Mouse (Mus musculus): ENCODE results near the gene Mtx1. TPM values are rescaled to one million over a fixed set of nuclear protein-coding genes. Genes with fewer than 3 reads are reported as not detected.

Mtx1 gene
- 100 to 1,000 TPM; 144 to 228 TPM for total RNA-seq (2023)

DNA sequence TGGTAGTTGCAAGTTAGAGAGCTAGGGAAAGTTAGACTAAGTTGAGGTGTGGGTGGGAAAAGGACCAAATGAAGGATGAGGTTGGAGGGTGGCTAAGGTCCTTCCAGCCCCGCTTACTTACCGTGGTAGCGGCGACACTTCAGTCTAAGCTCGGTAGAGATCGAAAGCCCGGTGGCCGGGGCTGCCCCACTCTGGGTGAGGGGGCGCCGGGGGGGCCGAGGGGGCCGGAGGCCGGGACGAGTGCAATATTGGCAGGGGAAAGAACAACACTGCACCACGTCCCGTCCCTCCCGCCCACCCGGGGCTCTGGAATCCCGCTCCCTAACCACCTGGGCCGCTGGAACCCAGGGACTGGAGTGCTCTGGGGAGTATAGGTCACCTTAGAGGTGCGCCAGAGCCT is at the start of gene Mtx1:
Gene Mtx1, minus strand, starts transcription at position 189 of the 400 bp plus-strand sequence.

GRCm38 (mm10) chr3:89270051-89270755 is 43.3 kb upstream of the Mtx1 start, which contains the start of gene Slc50a1:
Gene Slc50a1 (minus strand): TSS chr3:89270570.

GRCm38 (mm10) chr3:89259076-89259475 is 32.2 kb upstream of the Mtx1 start, which contains the start of gene Dpm3:
Gene Dpm3 (plus strand): TSS chr3:89259358.

DNA sequence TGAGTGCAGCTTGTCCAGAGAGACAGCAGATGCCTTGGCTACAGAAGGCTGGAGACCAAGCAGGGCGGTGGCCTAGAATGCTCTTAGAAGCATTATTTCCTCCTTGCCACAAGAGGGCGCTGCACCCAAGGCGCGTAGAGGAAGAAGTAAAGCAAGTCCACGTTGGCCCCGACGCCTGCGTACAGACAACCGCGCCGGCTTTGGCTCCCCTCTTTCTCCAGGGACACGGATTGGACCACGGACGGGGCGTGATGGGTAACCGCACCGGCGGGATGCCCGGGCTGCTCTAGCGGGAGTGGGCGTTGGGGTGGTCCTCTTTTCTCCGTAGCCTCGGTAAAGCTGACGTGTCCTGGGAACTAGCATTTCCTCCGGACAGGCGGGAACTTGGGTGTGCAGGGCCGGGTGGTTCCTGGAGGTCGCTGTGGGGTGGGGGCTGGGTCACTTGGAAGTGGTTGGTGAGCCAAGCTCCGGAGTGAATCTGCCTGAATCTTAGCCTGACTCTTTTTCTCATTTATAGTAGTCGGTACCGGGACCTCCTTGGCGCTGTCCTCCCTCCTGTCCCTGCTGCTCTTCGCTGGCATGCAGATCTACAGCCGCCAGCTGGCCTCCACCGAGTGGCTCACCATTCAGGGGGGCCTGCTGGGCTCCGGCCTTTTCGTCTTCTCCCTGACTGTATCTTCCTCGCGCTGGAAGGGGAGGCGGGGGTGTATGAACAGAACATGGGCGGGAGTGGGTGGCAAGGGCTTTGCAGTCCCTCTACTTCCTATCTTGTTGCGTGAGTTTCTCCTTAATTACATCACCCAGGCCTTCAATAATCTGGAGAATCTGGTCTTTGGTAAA is 19.6 kb upstream of the Mtx1 start, which contains the start of gene Trim46:
Gene Trim46, minus strand, starts transcription at position 49 of the 840 bp plus-strand sequence.

GRCm38 (mm10) chr3:89245688-89246171 is 18.8 kb upstream of the Mtx1 start, which contains the start of gene Krtcap2:
Gene Krtcap2 (plus strand): TSS chr3:89245966.

DNA sequence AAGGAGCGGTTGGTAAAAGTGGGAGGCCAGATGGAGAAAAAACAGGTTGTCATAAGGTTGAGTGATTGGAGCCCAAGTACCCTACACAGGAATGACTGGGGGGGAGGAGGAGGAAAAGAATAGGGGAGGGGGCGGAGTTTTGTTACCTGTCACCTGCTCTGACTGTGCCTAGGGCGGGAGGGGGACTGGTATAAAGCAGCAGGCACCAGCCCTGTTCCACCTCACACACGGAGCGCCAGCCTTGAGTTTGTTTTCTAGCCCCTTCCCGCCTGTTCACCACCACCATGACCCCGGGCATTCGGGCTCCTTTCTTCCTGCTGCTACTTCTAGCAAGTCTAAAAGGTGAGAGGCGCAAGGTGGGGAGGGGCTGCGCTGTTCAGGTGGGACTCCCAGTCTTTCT is 1.9 kb upstream of the Mtx1 start, which contains the start of gene Muc1:
Gene Muc1, plus strand, starts transcription at position 222 of the 400 bp plus-strand sequence.

GRCm38 (mm10) chr3:89214681-89215411 is 12.0 kb downstream of the Mtx1 start, which contains the start of gene Thbs3:
Gene Thbs3 (plus strand): TSS chr3:89215180.

DNA sequence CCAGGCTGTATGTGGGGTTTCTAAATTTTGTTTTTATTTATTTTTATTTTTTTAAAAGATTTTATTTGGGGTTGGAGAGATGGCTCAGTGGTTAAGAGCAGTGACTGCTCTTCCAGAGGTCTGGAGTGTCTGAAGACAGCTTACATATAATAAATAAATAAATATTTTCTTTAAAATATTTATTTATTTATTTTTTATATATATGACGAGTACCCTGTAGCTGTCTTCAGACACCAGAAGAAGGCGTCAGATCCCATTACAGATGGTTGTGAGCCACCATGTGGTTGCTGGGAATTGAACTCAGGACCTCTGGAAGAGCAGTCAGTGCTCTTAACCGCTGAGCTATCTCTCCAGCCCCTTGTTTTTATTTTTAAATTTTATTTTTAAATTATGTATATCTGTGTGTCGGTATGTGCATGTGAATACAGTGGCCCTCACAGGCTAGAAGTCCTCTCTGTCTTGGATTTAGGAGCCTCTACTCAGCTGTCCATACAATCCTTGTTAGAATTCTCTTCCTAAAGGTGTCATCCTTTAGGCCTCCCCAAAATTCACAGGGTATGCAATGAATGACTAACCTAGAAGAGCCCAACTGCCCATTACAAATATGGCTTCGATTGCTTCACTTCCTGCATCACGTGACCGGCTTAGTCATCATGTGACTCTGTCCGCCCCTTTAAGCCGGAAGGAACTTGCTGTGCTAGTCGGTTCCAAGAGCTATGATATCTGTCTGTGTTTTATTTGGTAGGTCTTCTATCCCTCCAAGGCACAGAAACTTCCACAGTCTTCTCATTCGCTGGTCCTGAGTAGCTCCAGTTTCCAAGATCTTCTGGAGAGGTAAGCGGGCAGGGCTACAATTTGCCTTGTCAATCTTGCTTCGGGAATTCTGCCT is 24.4 kb downstream of the Mtx1 start, which contains the start of gene Gba:
Gene Gba, plus strand, starts transcription at position 676 of the 889 bp plus-strand sequence.

GRCm38 (mm10) chr3:89183058-89183958 is 43.6 kb downstream of the Mtx1 start, which contains the start of gene Fam189b:
Gene Fam189b (plus strand): TSS chr3:89183143.

DNA sequence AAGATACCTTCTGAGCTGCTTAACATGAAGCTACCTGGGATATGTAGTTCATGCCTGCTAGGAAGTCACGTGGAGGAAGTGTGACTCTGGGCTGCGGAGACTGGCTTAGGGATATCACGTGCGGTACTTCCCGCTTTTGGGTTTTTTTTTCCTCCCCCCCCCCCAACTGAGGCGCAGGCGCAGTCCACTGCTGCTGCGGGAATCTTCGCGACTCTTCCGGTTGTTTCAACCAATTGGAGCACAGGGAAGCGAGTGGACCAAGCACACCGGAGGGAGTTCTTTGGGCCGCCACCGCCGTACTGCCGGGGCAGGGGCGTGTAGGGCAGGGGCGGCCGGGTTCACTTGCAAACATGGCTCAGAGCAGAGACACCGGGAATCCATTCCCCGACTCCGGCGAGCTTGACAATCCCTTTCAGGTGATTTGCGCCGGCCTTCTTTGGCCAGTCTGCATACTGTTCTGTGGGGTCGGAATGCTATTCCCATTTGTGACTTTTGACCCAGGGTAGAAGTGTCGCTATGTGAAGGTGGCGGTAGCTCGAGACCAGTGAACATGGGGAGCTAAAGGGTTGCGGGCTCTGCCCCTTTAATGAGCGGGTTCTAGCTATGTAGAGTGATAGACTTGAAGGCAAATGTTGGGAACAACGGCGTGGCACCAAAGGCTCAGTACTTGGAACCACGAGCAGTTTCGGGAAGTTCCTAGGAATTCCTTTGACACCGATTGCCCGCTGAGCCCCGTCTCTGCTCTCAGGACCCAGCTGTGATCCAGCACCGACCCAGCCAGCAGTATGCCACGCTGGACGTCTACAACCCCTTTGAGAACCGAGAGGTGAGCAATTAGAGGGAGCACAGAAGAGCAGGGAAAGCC is 49.4 kb downstream of the Mtx1 start, which contains the start of gene Scamp3:
Gene Scamp3, plus strand, starts transcription at position 232 of the 865 bp plus-strand sequence.

GRCm38 (mm10) chr3:89164506-89165267 is 62.2 kb downstream of the Mtx1 start, which contains the start of gene Clk2:
Gene Clk2 (plus strand): TSS chr3:89164795.

GRCm38 (mm10) chr3:89159616-89160344 is 67.1 kb downstream of the Mtx1 start, which contains the start of gene Hcn3:
Gene Hcn3 (minus strand): TSS chr3:89160196.

Other genes with a start within 250 kb of the Mtx1 start
- 10 to 100 TPM; 52.2 to 54.5 TPM for gene Rusc1, start 133.8 kb downstream of the Mtx1 start, total RNA-seq (2023)
- gene Gm43738, start 126.0 kb downstream of the Mtx1 start, total RNA-seq (2023): not detected
- gene Fdps, start 125.1 kb downstream of the Mtx1 start, total RNA-seq (2023): 10 to 100 TPM; 19.8 to 21.0 TPM
- not detected for gene Pklr, start 90.9 kb downstream of the Mtx1 start, total RNA-seq (2023)
- 1 to 10 TPM; 2.7 to 4.7 TPM for gene Hcn3, start 66.9 kb downstream of the Mtx1 start, total RNA-seq (2023)
- gene Clk2, start 62.3 kb downstream of the Mtx1 start, total RNA-seq (2023): 100 to 1,000 TPM; 162 to 174 TPM
- gene Scamp3, start 49.6 kb downstream of the Mtx1 start, total RNA-seq (2023): 100 to 1,000 TPM; 108 to 133 TPM
- gene Fam189b, start 43.9 kb downstream of the Mtx1 start, total RNA-seq (2023): 10 to 100 TPM; 22.6 to 25.4 TPM
- gene Gba, start 24.2 kb downstream of the Mtx1 start, total RNA-seq (2023): 10 to 100 TPM; 89.2 to 94.7 TPM
- 1 to 10 TPM; 6.8 to 9.9 TPM for gene Thbs3, start 11.9 kb downstream of the Mtx1 start, total RNA-seq (2023)
- gene Muc1, start 2.0 kb upstream of the Mtx1 start, total RNA-seq (2023): 1 to 10 TPM; 1.1 to 1.3 TPM
- 100 to 1,000 TPM in 1 of 2 experiments, 10 to 100 TPM in 1; 97.1 to 103 TPM for gene Krtcap2, start 18.9 kb upstream of the Mtx1 start, total RNA-seq (2023)
- gene Trim46, start 19.2 kb upstream of the Mtx1 start, total RNA-seq (2023): 1 to 10 TPM; 4.8 to 5.0 TPM
- gene Dpm3, start 32.3 kb upstream of the Mtx1 start, total RNA-seq (2023): 10 to 100 TPM; 76.7 to 98.6 TPM
- gene Slc50a1, start 43.5 kb upstream of the Mtx1 start, total RNA-seq (2023): 100 to 1,000 TPM; 163 to 165 TPM
- gene Efna1, start 54.1 kb upstream of the Mtx1 start, total RNA-seq (2023): 1 to 10 TPM; 1.6 to 3.7 TPM
- not detected for gene Efna3, start 95.9 kb upstream of the Mtx1 start, total RNA-seq (2023)
- under 1 TPM in 1 of 2 experiments, not detected in 1; 0.67 TPM for gene Efna4, start 110.9 kb upstream of the Mtx1 start, total RNA-seq (2023)
- gene Adam15, start 122.9 kb upstream of the Mtx1 start, total RNA-seq (2023): 1 to 10 TPM; 7.2 to 7.7 TPM
- not detected for gene Dcst2, start 134.9 kb upstream of the Mtx1 start, total RNA-seq (2023)
- not detected for gene Dcst1, start 138.2 kb upstream of the Mtx1 start, total RNA-seq (2023)
- 10 to 100 TPM; 55.7 to 72.5 TPM for gene Zbtb7b, start 167.7 kb upstream of the Mtx1 start, total RNA-seq (2023)
- gene Lenep, start 175.7 kb upstream of the Mtx1 start, total RNA-seq (2023): 1 to 10 TPM in 1 of 2 experiments, not detected in 1; 1.3 TPM
- gene Flad1, start 184.8 kb upstream of the Mtx1 start, total RNA-seq (2023): 10 to 100 TPM; 43.0 to 56.7 TPM
- 1 to 10 TPM; 3.7 to 9.7 TPM for gene Cks1b, start 191.3 kb upstream of the Mtx1 start, total RNA-seq (2023)
- 10 to 100 TPM; 88.3 to 90.4 TPM for gene Shc1, start 191.4 kb upstream of the Mtx1 start, total RNA-seq (2023)
- 10 to 100 TPM; 39.2 to 42.5 TPM for gene Pygo2, start 203.1 kb upstream of the Mtx1 start, total RNA-seq (2023)
- 100 to 1,000 TPM; 134 TPM for gene Pbxip1, start 209.6 kb upstream of the Mtx1 start, total RNA-seq (2023)
- gene Pmvk, start 227.5 kb upstream of the Mtx1 start, total RNA-seq (2023): 10 to 100 TPM; 18.2 to 19.4 TPM